Mouse (Mus musculus): ENCODE data around the gene Stard5. TPM values are rescaled to one million over a fixed set of nuclear protein-coding genes. Genes with fewer than 3 reads are reported as not detected.

Gene Stard5
- polyA plus RNA-seq (2014; fragmentation: Nextera tagmentation; extraction: Ambion mirVana), result 37.0 and 37.1 TPM in 2 replicates

DNA sequence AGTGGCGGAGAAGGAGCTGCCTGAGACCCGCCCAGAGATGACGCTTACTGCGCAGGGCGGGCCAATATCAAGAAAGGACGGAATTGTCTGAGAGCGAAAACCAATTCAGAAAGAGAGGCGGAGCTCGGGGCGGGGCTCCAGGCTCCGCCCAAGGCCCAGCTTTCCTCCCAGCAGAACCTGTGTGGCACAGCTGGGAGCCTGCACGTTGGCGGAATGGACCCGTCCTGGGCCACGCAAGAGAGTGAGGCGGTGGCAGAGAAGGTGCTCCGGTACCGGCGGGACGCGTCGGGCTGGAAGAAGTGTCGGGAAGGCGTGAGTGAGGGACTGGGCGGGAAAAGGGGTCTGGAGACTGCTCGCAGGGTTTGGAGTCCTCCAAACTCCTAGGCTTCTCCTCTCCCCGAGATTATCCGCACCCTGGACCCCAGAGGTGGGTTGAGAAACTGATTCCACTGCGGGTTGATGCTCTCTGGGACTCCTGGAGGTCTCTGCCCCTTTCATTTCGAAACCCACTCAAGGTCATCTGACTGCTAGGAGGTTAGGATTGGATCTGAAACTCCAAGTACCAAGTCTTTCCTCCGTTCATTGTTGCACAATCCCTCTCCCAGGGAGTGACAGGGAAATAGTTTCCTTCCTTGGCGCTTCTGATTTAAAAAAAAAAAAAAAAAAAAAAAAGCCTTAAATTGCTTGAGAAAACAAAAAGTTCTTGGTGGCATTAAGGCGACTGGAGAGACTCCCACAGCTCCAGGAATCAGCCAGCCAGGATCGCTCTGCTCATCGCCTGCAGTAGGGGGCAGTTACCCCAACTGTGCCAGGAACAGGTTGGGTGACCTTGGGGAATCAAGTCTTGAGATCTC lies at the start of gene Stard5:
Gene Stard5 (plus strand): TSS at position 132 of the 854 bp plus-strand sequence.
- Histone ChIP-seq H3K4me2 (ENCODE audit: low read length) (peak within 1 kb of the TSS; percentile 79), H3K4me3 (ENCODE audit: low read depth, low read length) (peak within 1 kb of the TSS; percentile 62), H3K27ac (ENCODE audit: low read depth) (peak within 1 kb of the TSS; percentile 43), H3K36me3 (ENCODE audit: control insufficient read depth, insufficient read depth, low read length) (peaks cover 9% of the 10 kb centered on the region), H3K9ac (ENCODE audit: low read length) (peak within 1 kb of the TSS; percentile 71), H3K27me3 (replicated peaks; ENCODE audit: control insufficient read depth, insufficient read depth, low read length) (no peaks in the 10 kb centered on the region), H3K4me1 (replicated peaks; ENCODE audit: control insufficient read depth, insufficient read depth, low read length) (peaks cover 19% of the 10 kb centered on the region), H3K9me3 (ENCODE audit: control insufficient read depth, low read length) (no peaks in the 10 kb centered on the region)
- DNase-seq (ENCODE audit: low spot score) (peak; percentile 95), ATAC-seq (replicated peaks; ENCODE audit: low FRiP score, low TSS enrichment, low read depth) (peak; percentile 92)
- 1% methylated on average over 35 of the region's 35 CpGs for WGBS

GRCm38 (mm10) chr7:83584639-83585471 lies 46.9 kb upstream of the Stard5 start, which contains the start of gene Tmc3:
TSS of gene Tmc3 (plus strand) at chr7:83584927.
- WGBS, result 30% methylated on average over 11 of the region's 11 CpGs
- Histone ChIP-seq H3K27ac (ENCODE audit: low read depth) (no peak within 1 kb of the TSS), H3K27me3 (replicated peaks; ENCODE audit: control insufficient read depth, insufficient read depth, low read length) (no peaks in the 10 kb centered on the region), H3K4me3 (ENCODE audit: low read depth, low read length) (no peak within 1 kb of the TSS), H3K4me2 (ENCODE audit: low read length) (no peak within 1 kb of the TSS), H3K9ac (ENCODE audit: low read length) (no peak within 1 kb of the TSS), H3K36me3 (ENCODE audit: control insufficient read depth, insufficient read depth, low read length) (no peaks in the 10 kb centered on the region), H3K4me1 (replicated peaks; ENCODE audit: control insufficient read depth, insufficient read depth, low read length) (no peaks in the 10 kb centered on the region), H3K9me3 (ENCODE audit: control insufficient read depth, low read length) (no peaks in the 10 kb centered on the region)
- no peak for ATAC-seq (replicated peaks; ENCODE audit: low FRiP score, low TSS enrichment, low read depth)
- DNase-seq (ENCODE audit: low spot score), result no peak

DNA sequence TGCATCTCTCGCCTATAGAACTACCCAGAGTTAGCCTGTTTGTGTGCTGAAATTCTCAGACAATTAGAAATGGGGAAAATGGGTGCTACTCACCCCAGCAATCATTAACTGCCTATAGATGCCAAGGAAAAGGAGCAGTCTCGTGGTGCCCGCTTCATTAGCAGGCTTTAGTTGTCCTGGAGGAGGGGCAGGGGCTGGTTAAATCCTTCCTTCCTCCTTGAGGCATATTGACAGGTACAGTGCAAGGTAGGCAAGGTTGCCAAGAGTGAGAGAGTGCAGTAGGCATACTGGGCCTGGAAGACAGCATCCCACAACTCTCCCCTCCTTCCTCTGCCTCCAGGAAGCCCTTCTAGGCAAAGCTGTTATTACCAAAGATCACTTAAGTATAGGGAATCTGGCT lies 37.7 kb upstream of the Stard5 start:
- H3K9ac ChIP-seq (ENCODE audit: low read length), result no peak overlapping the region
- DNase-seq (ENCODE audit: low spot score) (no peak), ATAC-seq (replicated peaks; ENCODE audit: low FRiP score, low TSS enrichment, low read depth) (no peak)
- no peaks in the 10 kb centered on the region for H3K27me3 ChIP-seq (replicated peaks; ENCODE audit: control insufficient read depth, insufficient read depth, low read length)
- no peaks in the 10 kb centered on the region for H3K9me3 ChIP-seq (ENCODE audit: control insufficient read depth, low read length)
- no peak overlapping the region for H3K4me2 ChIP-seq (ENCODE audit: low read length)
- no peaks in the 10 kb centered on the region for H3K36me3 ChIP-seq (ENCODE audit: control insufficient read depth, insufficient read depth, low read length)
- H3K4me3 ChIP-seq (ENCODE audit: low read depth, low read length), result no peak overlapping the region
- 86% methylated on average over 3 of the region's 3 CpGs for WGBS
- H3K27ac ChIP-seq (ENCODE audit: low read depth), result no peak overlapping the region
- H3K4me1 ChIP-seq (replicated peaks; ENCODE audit: control insufficient read depth, insufficient read depth, low read length), result no peaks in the 10 kb centered on the region

GRCm38 (mm10) chr7:83597063-83597462 lies 34.7 kb upstream of the Stard5 start:
- H3K9me3 ChIP-seq (ENCODE audit: control insufficient read depth, low read length), result no peaks in the 10 kb centered on the region
- no peak overlapping the region for H3K27ac ChIP-seq (ENCODE audit: low read depth)
- H3K36me3 ChIP-seq (ENCODE audit: control insufficient read depth, insufficient read depth, low read length), result no peaks in the 10 kb centered on the region
- H3K9ac ChIP-seq (ENCODE audit: low read length), result no peak overlapping the region
- no peaks in the 10 kb centered on the region for H3K27me3 ChIP-seq (replicated peaks; ENCODE audit: control insufficient read depth, insufficient read depth, low read length)
- H3K4me3 ChIP-seq (ENCODE audit: low read depth, low read length), result no peak overlapping the region
- DNase-seq (ENCODE audit: low spot score) (no peak), ATAC-seq (replicated peaks; ENCODE audit: low FRiP score, low TSS enrichment, low read depth) (no peak)
- WGBS, result 86% methylated on average over 3 of the region's 3 CpGs
- no peaks in the 10 kb centered on the region for H3K4me1 ChIP-seq (replicated peaks; ENCODE audit: control insufficient read depth, insufficient read depth, low read length)
- H3K4me2 ChIP-seq (ENCODE audit: low read length), result no peak overlapping the region

GRCm38 (mm10) chr7:83598997-83599912 lies 32.5 kb upstream of the Stard5 start:
- Histone ChIP-seq H3K9me3 (ENCODE audit: control insufficient read depth, low read length) (no peaks in the 10 kb centered on the region), H3K27ac (ENCODE audit: low read depth) (no peak overlapping the region), H3K4me1 (replicated peaks; ENCODE audit: control insufficient read depth, insufficient read depth, low read length) (no peaks in the 10 kb centered on the region), H3K4me2 (ENCODE audit: low read length) (no peak overlapping the region), H3K36me3 (ENCODE audit: control insufficient read depth, insufficient read depth, low read length) (no peaks in the 10 kb centered on the region), H3K9ac (ENCODE audit: low read length) (no peak overlapping the region), H3K4me3 (ENCODE audit: low read depth, low read length) (no peak overlapping the region), H3K27me3 (replicated peaks; ENCODE audit: control insufficient read depth, insufficient read depth, low read length) (no peaks in the 10 kb centered on the region)
- 77% methylated on average over 13 of the region's 13 CpGs for WGBS
- peak; percentile 79 for ATAC-seq (replicated peaks; ENCODE audit: low FRiP score, low TSS enrichment, low read depth)
- no peak for DNase-seq (ENCODE audit: low spot score)

- no peak overlapping the region for H3K27ac ChIP-seq (ENCODE audit: low read depth)
- H3K9ac ChIP-seq (ENCODE audit: low read length), result no peak overlapping the region
- H3K4me2 ChIP-seq (ENCODE audit: low read length), result no peak overlapping the region
- no peaks in the 10 kb centered on the region for H3K4me1 ChIP-seq (replicated peaks; ENCODE audit: control insufficient read depth, insufficient read depth, low read length)
- no peaks in the 10 kb centered on the region for H3K27me3 ChIP-seq (replicated peaks; ENCODE audit: control insufficient read depth, insufficient read depth, low read length)
- DNase-seq (ENCODE audit: low spot score) (no peak), ATAC-seq (replicated peaks; ENCODE audit: low FRiP score, low TSS enrichment, low read depth) (0 out of 2 replicates have a peak, but pooled peaks have one; percentile 7)
- H3K36me3 ChIP-seq (ENCODE audit: control insufficient read depth, insufficient read depth, low read length), result no peaks in the 10 kb centered on the region
- no peaks in the 10 kb centered on the region for H3K9me3 ChIP-seq (ENCODE audit: control insufficient read depth, low read length)
- H3K4me3 ChIP-seq (ENCODE audit: low read depth, low read length), result no peak overlapping the region
- 65% methylated on average over 8 of the region's 8 CpGs for WGBS
These were observed 31.9 kb upstream of the Stard5 start for GRCm38 (mm10) chr7:83599913-83600286.

GRCm38 (mm10) chr7:83604180-83604944 lies 27.4 kb upstream of the Stard5 start:
- ATAC-seq (replicated peaks; ENCODE audit: low FRiP score, low TSS enrichment, low read depth) (no peak), DNase-seq (ENCODE audit: low spot score) (no peak)
- WGBS, result 91% methylated on average over 7 of the region's 7 CpGs
- H3K9ac ChIP-seq (ENCODE audit: low read length), result no peak overlapping the region
- H3K4me3 ChIP-seq (ENCODE audit: low read depth, low read length), result no peak overlapping the region
- no peak overlapping the region for H3K4me2 ChIP-seq (ENCODE audit: low read length)
- no peaks in the 10 kb centered on the region for H3K27me3 ChIP-seq (replicated peaks; ENCODE audit: control insufficient read depth, insufficient read depth, low read length)
- no peaks in the 10 kb centered on the region for H3K4me1 ChIP-seq (replicated peaks; ENCODE audit: control insufficient read depth, insufficient read depth, low read length)
- no peaks in the 10 kb centered on the region for H3K9me3 ChIP-seq (ENCODE audit: control insufficient read depth, low read length)
- no peaks in the 10 kb centered on the region for H3K36me3 ChIP-seq (ENCODE audit: control insufficient read depth, insufficient read depth, low read length)
- H3K27ac ChIP-seq (ENCODE audit: low read depth), result no peak overlapping the region

Data from intestine, embryonic 14.5 days (tissue).